Mouse (Mus musculus): ENCODE results near the gene Tiam1. TPM values are rescaled to one million over a fixed set of nuclear protein-coding genes. Genes with fewer than 3 reads are reported as not detected.
A peak's percentile ranks its signal among the peaks of the same experiment; 100 is the strongest.
"Not testable (repeated sequence)": the region's sequence is repeated elsewhere in the genome, so short reads cannot be mapped to it uniquely, and the experiment has no call there.

Gene Tiam1
- polyA plus RNA-seq, 1 experiment from 2014 or later = 31.0 TPM

DNA sequence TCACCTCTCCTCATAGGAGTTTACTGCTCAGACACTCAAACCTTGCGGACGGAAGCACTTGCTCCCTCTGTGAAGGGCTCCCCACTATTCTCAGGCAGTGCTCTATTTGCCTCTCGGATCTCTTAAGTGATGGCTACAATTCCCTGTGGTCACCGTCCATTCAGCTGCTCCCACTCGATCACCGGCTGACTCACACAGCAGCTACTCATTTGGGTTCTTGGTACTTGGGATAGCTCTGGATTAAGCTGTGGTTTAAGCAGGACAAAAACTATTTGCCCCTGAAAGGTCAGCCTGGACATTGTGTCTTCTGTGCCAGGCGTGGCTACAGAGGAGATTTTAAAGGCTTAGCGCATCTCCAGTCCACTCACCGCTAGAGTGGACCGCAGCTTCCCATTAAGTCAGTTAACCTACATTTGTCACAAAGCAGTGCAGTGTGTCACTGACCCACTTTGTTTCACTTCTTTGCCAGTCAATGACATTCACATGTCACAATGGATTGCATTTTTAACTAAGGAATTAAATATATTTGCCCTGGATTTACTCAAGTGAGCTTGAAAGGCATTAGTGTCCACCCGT, 64.7 kb downstream of the Tiam1 start:
- DNase-seq (ENCODE audit: low spot score) = no peak
- peak; percentile 68; the same call in 1 of the 2 replicates for ATAC-seq (ENCODE audit: low read depth)
- H3K9ac ChIP-seq (ENCODE audit: low read depth, low read length) = no peak overlapping the region
- H3K4me1 ChIP-seq (ENCODE audit: control insufficient read depth, insufficient read depth, low read length) = 0 out of 2 replicates have a peak, but pooled peaks cover 6% of the 10 kb centered on the region
- no peaks in the 10 kb centered on the region for H3K9me3 ChIP-seq (ENCODE audit: control insufficient read depth, low read length)
- H3K36me3 ChIP-seq (ENCODE audit: control insufficient read depth, insufficient read depth, low read length) = no peaks in the 10 kb centered on the region
- H3K27me3 ChIP-seq (replicated peaks; ENCODE audit: control insufficient read depth, insufficient read depth, low read length) = no peaks in the 10 kb centered on the region
- H3K4me2 ChIP-seq (ENCODE audit: low read depth, low read length) = no peak overlapping the region
- H3K27ac ChIP-seq (replicated peaks; ENCODE audit: low read depth, low read length) = no peak overlapping the region
- H3K4me3 ChIP-seq (ENCODE audit: low read depth, low read length) = no peak overlapping the region
- 89% methylated on average over 11 of the region's 11 CpGs for WGBS

DNA sequence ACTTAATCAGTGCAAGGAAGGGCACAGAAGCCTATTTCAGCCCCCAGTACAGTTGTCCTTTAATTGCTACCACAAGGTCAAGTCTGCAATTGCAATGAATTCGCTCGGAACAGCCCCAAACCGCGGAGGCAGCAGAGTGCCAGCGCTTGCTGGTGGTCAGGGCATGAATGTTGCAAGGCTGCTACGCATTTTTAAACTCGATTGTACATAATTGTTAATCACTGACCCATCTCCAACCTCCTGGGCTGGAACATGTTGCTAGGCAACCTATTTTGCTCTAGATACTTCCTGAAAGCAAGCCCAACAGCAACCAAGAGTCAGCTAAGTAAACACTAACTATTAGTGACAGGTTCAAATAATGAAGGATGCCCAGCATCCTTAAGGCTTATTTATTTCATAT, 70.1 kb downstream of the Tiam1 start:
- H3K4me1 ChIP-seq (ENCODE audit: control insufficient read depth, insufficient read depth, low read length) = peaks cover 31% of the 10 kb centered on the region
- no peaks in the 10 kb centered on the region for H3K9me3 ChIP-seq (ENCODE audit: control insufficient read depth, low read length)
- peak; percentile 84 for DNase-seq (ENCODE audit: low spot score)
- H3K4me3 ChIP-seq (ENCODE audit: low read depth, low read length) = no peak overlapping the region
- H3K27ac ChIP-seq (replicated peaks; ENCODE audit: low read depth, low read length) = no peak overlapping the region
- WGBS = 31% methylated on average over 7 of the region's 7 CpGs
- H3K36me3 ChIP-seq (ENCODE audit: control insufficient read depth, insufficient read depth, low read length) = no peaks in the 10 kb centered on the region
- peak overlapping the region; percentile 34 for H3K4me2 ChIP-seq (ENCODE audit: low read depth, low read length)
- H3K27me3 ChIP-seq (replicated peaks; ENCODE audit: control insufficient read depth, insufficient read depth, low read length) = no peaks in the 10 kb centered on the region
- ATAC-seq (ENCODE audit: low read depth) = peak; percentile 60; the same call in 1 of the 2 replicates
- H3K9ac ChIP-seq (ENCODE audit: low read depth, low read length) = no peak overlapping the region

DNA sequence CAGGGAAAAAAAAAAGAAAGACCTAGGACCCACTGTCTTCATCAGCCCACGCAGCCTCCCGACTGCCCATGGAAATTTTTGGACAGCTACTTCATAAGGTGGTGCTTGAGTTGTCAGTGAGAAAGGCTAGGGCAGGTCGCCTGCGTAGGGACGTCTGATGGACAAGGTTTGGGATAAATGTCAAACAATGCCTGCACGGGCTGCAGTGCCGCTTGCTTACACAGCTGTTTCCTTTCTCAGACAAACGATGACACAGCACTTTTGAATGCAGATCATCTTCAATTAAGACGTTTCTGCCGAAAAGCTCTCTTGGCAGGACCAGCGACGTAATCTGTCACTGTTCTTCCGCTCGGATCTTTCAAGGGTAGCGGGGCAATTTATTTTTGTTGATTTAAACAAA, 70.9 kb downstream of the Tiam1 start:
- 13% methylated on average over 15 of the region's 15 CpGs for WGBS
- DNase-seq (ENCODE audit: low spot score) (peak; percentile 91), ATAC-seq (ENCODE audit: low read depth) (peak; percentile 36; the same call in 1 of the 2 replicates)
- Histone ChIP-seq H3K9me3 (ENCODE audit: control insufficient read depth, low read length) (no peaks in the 10 kb centered on the region), H3K4me1 (ENCODE audit: control insufficient read depth, insufficient read depth, low read length) (peaks cover 31% of the 10 kb centered on the region), H3K36me3 (ENCODE audit: control insufficient read depth, insufficient read depth, low read length) (no peaks in the 10 kb centered on the region), H3K27ac (replicated peaks; ENCODE audit: low read depth, low read length) (no peak overlapping the region), H3K4me3 (ENCODE audit: low read depth, low read length) (no peak overlapping the region), H3K4me2 (ENCODE audit: low read depth, low read length) (peak overlapping the region; percentile 34), H3K27me3 (replicated peaks; ENCODE audit: control insufficient read depth, insufficient read depth, low read length) (no peaks in the 10 kb centered on the region), H3K9ac (ENCODE audit: low read depth, low read length) (no peak overlapping the region)

DNA sequence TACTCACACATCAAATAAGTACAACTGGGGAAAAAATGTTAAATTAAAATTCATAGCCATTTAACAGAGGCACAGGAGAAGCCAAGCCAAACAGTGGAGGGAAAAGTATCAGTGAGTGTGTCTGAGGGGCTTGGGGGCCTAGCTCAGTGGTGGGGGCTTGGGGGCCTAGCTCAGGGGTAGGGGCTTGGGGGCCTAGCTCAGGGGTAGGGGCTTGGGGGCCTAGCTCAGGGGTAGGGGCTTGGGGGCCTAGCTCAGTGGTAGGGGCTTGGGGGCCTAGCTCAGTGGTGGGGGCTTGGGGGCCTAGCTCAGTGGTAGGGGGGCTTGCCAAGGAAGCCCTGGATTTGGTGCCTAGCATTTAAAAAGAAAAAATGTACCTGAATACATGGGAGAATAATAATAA, 72.4 kb downstream of the Tiam1 start:
- H3K27me3 ChIP-seq (replicated peaks; ENCODE audit: control insufficient read depth, insufficient read depth, low read length); H3K9me3 ChIP-seq (ENCODE audit: control insufficient read depth, low read length); DNase-seq (ENCODE audit: low spot score); H3K4me3 ChIP-seq (ENCODE audit: low read depth, low read length); H3K9ac ChIP-seq (ENCODE audit: low read depth, low read length); H3K4me2 ChIP-seq (ENCODE audit: low read depth, low read length); H3K36me3 ChIP-seq (ENCODE audit: control insufficient read depth, insufficient read depth, low read length): not testable (repeated sequence)
- peak overlapping the region; percentile 34 for H3K27ac ChIP-seq (replicated peaks; ENCODE audit: low read depth, low read length)
- peaks cover 31% of the 10 kb centered on the region for H3K4me1 ChIP-seq (ENCODE audit: control insufficient read depth, insufficient read depth, low read length)
- ATAC-seq (ENCODE audit: low read depth) = peak; percentile 28; the same call in 1 of the 2 replicates

DNA sequence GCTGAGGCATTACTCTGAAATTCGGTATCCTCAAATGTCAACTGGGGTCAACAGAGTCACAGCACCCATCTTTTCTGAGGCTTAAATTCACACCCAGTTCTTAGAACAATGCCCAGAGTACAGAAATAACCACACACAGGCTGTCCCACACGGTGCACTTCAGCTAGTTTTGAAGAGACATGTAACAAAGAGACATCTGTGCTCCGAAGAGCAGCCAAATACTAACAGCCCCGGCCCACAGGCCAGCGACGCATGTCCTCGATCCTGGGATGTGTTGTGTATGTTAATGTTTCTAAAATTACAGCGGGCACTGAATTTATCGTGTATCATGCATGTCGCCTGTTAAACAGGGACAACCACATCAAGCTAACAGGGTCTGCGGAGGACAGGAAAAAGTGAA, 73.5 kb downstream of the Tiam1 start:
- no peak overlapping the region for H3K27ac ChIP-seq (replicated peaks; ENCODE audit: low read depth, low read length)
- no peaks in the 10 kb centered on the region for H3K9me3 ChIP-seq (ENCODE audit: control insufficient read depth, low read length)
- WGBS = 75% methylated on average over 11 of the region's 11 CpGs

DNA sequence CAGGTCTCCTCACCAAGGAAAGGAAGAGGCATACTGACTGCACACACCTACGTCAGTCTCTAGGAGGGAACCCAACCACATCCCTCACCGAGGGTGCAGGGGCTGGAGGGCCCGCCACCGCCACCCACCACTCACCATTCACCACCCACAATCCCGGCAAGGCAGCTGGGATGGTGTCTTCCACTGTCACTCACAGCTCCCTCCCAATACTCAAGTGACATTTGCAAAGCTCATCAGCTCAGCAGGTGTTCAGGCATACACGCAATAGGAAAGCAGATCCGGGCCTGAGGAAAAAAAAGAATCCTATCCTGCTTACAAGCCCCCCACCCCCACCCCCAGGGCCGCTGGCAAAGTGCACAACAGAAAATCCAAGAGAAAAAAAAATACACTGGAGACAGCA, 74.4 kb downstream of the Tiam1 start:
- Histone ChIP-seq H3K4me3 (ENCODE audit: low read depth, low read length) (no peak overlapping the region), H3K27ac (replicated peaks; ENCODE audit: low read depth, low read length) (no peak overlapping the region), H3K27me3 (replicated peaks; ENCODE audit: control insufficient read depth, insufficient read depth, low read length) (no peaks in the 10 kb centered on the region), H3K9me3 (ENCODE audit: control insufficient read depth, low read length) (no peaks in the 10 kb centered on the region), H3K4me1 (ENCODE audit: control insufficient read depth, insufficient read depth, low read length) (peaks cover 31% of the 10 kb centered on the region), H3K9ac (ENCODE audit: low read depth, low read length) (no peak overlapping the region), H3K36me3 (ENCODE audit: control insufficient read depth, insufficient read depth, low read length) (peaks cover 10% of the 10 kb centered on the region; the same call in 1 of the 2 replicates), H3K4me2 (ENCODE audit: low read depth, low read length) (no peak overlapping the region)
- no peak for ATAC-seq (ENCODE audit: low read depth)
- peak; percentile 27 for DNase-seq (ENCODE audit: low spot score)
- 56% methylated on average over 8 of the region's 8 CpGs for WGBS

More for the DNA sequence above, 73.5 kb downstream of the Tiam1 start:
- Histone ChIP-seq H3K36me3 (ENCODE audit: control insufficient read depth, insufficient read depth, low read length) (peaks cover 5% of the 10 kb centered on the region; the same call in 1 of the 2 replicates), H3K4me3 (ENCODE audit: low read depth, low read length) (no peak overlapping the region), H3K9ac (ENCODE audit: low read depth, low read length) (no peak overlapping the region), H3K4me2 (ENCODE audit: low read depth, low read length) (no peak overlapping the region), H3K4me1 (ENCODE audit: control insufficient read depth, insufficient read depth, low read length) (peaks cover 31% of the 10 kb centered on the region), H3K27me3 (replicated peaks; ENCODE audit: control insufficient read depth, insufficient read depth, low read length) (no peaks in the 10 kb centered on the region)
- ATAC-seq (ENCODE audit: low read depth) (no peak), DNase-seq (ENCODE audit: low spot score) (no peak)

DNA sequence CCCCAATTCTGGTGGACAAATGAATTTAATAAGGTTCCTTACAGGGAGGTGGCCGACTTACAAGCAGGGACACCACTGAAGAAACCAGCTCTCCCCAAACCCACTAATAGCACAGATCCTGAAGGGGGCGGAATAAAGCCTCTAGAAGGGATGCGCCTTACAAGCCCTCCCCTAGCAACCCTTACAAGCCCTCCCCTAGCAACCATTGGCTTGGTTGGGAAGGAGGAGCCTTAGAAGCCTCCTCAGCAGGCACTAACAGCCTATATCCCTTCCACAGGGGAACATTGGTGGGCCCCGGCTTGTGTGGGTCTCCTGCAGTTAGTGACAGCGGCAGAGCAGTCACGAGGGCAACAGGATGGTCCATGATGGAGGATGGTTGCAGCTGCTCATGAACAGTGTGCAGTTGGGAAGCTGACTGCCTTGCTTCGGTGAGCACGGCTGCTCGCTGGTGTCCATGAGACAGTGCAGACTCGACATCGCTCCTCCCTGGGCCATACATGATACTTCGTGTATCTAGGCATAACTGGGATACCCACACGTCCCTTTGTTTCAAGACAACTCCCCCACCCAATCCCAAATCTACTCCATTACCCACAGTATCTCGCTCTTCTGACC, 90.6 kb downstream of the Tiam1 start:
- Histone ChIP-seq H3K4me3 (ENCODE audit: low read depth, low read length) (no peak overlapping the region), H3K27me3 (replicated peaks; ENCODE audit: control insufficient read depth, insufficient read depth, low read length) (no peaks in the 10 kb centered on the region), H3K36me3 (ENCODE audit: control insufficient read depth, insufficient read depth, low read length) (peaks cover 4% of the 10 kb centered on the region; the same call in 1 of the 2 replicates), H3K27ac (replicated peaks; ENCODE audit: low read depth, low read length) (no peak overlapping the region), H3K9ac (ENCODE audit: low read depth, low read length) (no peak overlapping the region), H3K4me2 (ENCODE audit: low read depth, low read length) (no peak overlapping the region), H3K9me3 (ENCODE audit: control insufficient read depth, low read length) (no peaks in the 10 kb centered on the region), H3K4me1 (ENCODE audit: control insufficient read depth, insufficient read depth, low read length) (0 out of 2 replicates have a peak, but pooled peaks cover 5% of the 10 kb centered on the region)
- ATAC-seq (ENCODE audit: low read depth) (peak; percentile 74; the same call in 1 of the 2 replicates), DNase-seq (ENCODE audit: low spot score) (peak; percentile 74)
- 80% methylated on average over 13 of the region's 14 CpGs for WGBS

DNA sequence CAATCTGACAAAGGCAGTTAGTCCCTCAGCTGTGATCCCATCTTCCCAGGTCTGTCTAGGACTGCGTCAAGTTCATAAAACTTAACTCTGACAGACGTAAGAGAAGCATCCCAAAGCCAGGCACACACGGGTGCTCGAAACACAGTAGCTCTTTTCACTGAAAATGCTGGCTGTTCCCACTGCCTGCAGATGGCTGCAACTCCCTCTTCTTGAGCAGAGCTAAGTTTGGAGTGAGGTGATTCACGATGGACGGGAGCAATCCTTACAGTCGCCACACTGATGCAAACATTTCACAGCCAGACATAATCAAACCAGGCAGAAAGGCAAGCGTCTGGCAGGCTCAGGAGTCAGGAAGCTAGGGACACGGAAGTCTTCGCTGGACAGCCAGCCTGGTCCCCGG, 91.2 kb downstream of the Tiam1 start:
- ATAC-seq (ENCODE audit: low read depth) (no peak), DNase-seq (ENCODE audit: low spot score) (no peak)
- Histone ChIP-seq H3K4me2 (ENCODE audit: low read depth, low read length) (no peak overlapping the region), H3K9ac (ENCODE audit: low read depth, low read length) (no peak overlapping the region), H3K27me3 (replicated peaks; ENCODE audit: control insufficient read depth, insufficient read depth, low read length) (no peaks in the 10 kb centered on the region), H3K9me3 (ENCODE audit: control insufficient read depth, low read length) (no peaks in the 10 kb centered on the region), H3K4me3 (ENCODE audit: low read depth, low read length) (no peak overlapping the region), H3K27ac (replicated peaks; ENCODE audit: low read depth, low read length) (no peak overlapping the region), H3K36me3 (ENCODE audit: control insufficient read depth, insufficient read depth, low read length) (peaks cover 4% of the 10 kb centered on the region; the same call in 1 of the 2 replicates), H3K4me1 (ENCODE audit: control insufficient read depth, insufficient read depth, low read length) (0 out of 2 replicates have a peak, but pooled peaks cover 5% of the 10 kb centered on the region)
- WGBS = 75% methylated on average over 11 of the region's 11 CpGs

DNA sequence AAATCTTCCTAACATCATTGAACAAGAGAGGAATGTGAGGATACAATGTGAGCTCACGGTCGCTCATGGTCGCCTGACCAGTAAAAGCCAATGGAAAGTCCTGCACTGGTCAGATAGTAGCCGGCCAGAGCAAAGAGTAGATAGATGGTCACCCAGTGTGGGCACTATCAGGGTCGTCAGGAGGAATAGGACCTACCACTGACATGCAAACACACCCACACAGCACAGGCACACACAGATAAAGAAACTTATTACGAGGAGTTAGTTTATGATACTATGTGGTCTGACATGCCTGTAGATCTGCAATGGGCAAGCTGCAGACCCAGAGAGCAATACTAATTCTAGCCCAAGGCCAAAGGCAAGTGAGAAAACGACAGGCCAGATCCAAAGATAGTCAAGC, 92.5 kb downstream of the Tiam1 start:
- DNase-seq (ENCODE audit: low spot score) = no peak
- no peak for ATAC-seq (ENCODE audit: low read depth)
- H3K4me1 ChIP-seq (ENCODE audit: control insufficient read depth, insufficient read depth, low read length) = peaks cover 9% of the 10 kb centered on the region
- H3K27ac ChIP-seq (replicated peaks; ENCODE audit: low read depth, low read length) = no peak overlapping the region
- H3K4me2 ChIP-seq (ENCODE audit: low read depth, low read length) = no peak overlapping the region
- H3K9ac ChIP-seq (ENCODE audit: low read depth, low read length) = no peak overlapping the region
- no peaks in the 10 kb centered on the region for H3K9me3 ChIP-seq (ENCODE audit: control insufficient read depth, low read length)
- H3K36me3 ChIP-seq (ENCODE audit: control insufficient read depth, insufficient read depth, low read length) = peaks cover 4% of the 10 kb centered on the region; the same call in 1 of the 2 replicates
- H3K27me3 ChIP-seq (replicated peaks; ENCODE audit: control insufficient read depth, insufficient read depth, low read length) = no peaks in the 10 kb centered on the region
- no peak overlapping the region for H3K4me3 ChIP-seq (ENCODE audit: low read depth, low read length)
- WGBS = 89% methylated on average over 7 of the region's 7 CpGs

Data from embryonic facial prominence, embryonic 14.5 days (tissue).